Mouse (Mus musculus) induced T-regulatory cell, adult 2 months (primary cell): ENCODE results near the gene Mttp.

ENCODE experiments used
- DNase-seq: peaks from one replicate; pipeline ENCODE4 v3.0.0-alpha.2; 2012; ENCODE audit warnings: low read depth

Mttp gene

DNA sequence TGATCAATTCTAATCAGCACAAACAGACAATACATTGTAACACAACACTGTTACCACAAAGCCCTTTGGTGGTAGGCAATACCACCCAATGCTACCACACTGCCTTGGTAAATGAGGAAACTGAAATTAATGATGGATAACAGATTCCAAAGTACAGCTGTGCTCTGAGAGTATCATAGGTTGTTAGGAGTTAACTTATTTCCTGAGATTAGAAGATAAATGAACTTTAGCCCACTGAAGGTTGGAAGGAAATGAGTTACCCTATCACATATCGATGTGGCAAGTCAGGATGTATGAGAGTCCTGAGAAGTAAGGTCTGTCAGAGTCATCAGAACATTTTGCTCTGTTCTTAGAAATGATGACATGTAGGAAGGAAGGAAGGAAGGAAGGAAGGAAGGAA is 10.2 kb downstream of the Mttp start:
- DNase-seq, result no peak

DNA sequence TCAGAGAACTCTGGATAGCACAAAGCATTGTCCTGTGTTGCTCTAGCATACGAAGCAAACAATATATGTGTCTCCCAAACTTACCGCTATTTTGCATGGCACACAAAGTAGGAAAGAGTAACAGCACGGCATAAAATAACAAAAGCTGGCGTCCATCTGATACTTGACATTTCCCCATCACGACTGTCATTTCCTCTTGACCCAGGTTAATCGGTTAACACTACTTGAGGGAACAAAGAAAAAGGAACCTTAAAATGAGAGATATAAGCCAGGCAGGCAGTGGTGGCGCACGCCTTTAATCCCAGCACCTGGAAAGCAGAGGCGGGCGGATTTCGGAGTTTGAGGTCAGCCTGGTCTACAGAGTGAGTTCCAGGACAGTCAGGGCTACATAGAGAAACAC is 10.9 kb downstream of the Mttp start:
- no peak for DNase-seq

DNA sequence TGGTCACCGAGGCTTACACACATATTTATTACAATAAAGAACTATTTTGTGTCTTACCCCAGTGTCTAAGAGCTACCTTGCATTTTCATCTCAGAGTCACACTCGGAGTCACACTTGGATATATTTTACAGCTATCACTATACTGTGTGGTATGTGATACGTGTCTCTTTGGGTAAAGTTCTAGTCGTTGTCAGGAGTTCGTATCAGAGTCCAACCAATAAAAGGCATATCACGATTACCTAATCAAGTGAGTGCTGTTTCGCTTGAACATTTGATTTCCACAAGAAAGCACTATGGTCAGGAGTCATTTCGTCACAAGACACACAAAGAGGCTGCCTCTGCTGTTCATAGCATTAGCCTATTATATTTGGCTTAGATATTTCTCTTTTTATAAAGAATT is 11.3 kb downstream of the Mttp start:
- DNase-seq, result no peak

DNA sequence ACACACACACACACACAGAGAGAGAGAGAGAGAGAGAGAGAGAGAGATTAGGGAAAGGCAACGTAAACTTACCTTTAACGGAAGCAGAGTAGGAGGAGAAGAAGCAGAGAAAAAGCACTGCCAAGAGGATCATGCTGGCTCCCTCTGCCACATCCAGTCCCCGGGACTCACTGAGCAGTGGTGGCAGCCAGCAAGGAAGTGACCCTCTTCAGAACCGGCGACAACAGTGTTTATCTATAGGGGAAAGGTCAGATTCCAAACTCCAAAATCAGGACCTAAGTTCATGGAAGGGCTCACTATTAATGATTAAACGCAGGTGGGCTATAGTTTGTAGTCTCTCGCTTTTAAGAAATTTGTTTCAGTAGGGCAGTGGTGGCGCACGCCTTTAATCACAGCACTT is 13.6 kb downstream of the Mttp start:
- no peak for DNase-seq

DNA sequence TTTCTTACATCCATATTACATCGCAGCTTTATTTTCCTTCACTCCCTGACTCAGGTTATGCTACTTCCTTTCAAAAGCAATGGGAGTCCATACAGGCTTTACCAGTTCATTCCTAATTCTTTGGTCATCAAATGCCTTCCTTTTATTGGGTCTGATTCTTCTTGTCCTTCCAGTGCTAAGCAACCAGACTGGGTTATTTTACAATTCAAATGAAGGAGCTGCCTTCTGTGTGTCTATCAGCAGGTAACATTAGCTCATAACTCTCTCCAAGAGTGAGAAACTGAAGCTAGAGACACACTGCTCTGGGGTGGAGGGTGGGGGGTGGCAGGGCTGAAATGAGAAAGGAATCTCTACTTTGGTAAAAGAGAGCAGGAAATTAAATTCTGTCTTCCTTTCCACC is 14.1 kb downstream of the Mttp start:
- no peak for DNase-seq

DNA sequence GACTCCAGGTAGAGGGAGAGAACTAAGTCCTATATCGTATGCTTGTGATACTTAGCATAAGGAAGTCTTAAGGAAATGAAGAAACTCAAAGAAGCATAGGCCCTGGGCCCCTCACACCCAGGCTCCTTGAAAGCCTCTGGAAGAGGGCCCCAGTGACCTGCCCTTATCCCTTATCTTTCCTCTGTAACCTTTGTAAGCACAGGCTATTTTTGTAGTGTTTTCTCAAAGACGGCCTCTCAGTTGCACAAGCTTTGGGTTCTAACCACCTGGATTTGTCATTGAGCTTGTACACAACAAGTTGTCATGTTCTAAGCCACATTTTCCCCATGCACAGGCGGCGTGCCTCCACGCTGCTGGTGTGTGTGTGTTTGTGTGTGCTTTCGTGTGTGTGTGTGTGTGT is 15.7 kb downstream of the Mttp start:
- DNase-seq, result no peak

DNA sequence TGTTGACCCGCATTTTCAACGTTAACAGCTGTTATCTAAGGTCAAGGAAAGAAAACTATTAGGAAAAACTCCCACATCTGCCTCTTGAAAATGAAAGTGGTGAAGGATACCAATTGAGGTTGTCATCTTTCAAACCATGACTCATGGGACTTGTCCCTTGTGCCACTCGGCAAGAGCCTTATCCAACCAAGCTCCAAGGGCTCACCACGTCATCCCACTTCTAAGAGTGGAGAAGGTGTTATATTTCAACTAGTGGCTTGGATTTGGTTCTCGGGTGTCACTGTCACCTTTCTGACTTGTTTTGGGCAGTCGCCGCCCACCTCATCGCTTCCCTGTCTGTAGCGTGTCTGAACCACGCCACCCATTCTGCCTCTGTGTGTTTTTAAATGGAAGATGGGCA is 20.9 kb downstream of the Mttp start:
- no peak for DNase-seq

DNA sequence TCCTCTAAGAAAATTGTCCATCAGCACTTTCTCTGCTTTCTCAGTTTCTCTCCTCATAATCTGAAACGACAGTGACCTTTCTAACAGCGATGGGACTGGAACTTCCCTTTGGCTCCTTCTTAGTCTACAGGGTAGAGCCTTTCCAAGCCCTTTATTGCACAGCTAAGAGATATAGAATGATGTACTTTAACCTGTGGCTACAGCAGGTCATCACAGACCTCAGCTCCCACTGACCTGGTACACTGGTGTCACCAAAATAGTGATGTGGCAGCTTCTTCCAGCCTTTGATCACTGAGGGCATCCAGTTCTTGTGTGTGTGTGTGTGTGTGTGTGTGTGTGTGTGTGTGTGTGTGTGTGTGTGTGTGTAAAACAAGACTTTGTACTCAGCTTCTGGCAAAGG is 23.3 kb downstream of the Mttp start:
- no peak for DNase-seq

DNA sequence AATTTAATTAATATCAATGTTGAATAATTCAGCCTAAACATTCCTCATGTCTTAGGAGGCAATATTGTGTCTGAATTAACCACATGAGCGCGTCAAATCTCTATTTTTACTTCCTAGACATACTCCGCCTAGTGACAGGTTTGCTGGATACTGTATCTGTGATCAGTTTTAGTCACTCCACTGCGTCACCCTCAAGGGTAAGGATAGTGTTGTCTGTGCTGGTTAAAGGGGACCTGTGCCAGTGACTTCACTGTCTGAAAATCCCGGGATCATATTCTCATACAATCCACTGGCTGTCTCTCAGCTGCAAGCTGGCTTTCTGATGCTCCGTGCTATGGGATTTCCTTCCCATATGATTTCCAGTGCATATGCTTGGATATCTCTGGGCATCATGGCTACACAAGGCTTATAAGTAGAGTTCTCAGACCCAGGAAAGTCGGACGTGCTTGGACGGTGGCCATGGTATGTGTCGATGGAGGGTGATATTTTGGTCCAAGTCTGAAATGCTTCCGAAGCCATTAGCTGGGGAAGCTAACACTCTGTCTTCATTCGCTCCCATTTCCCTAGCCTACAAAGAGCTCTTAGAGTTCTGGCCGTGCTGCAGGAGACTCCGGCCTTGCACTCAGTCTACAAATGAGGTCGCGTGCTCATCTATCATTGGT is 25.2 kb downstream of the Mttp start:
- no peak for DNase-seq

DNA sequence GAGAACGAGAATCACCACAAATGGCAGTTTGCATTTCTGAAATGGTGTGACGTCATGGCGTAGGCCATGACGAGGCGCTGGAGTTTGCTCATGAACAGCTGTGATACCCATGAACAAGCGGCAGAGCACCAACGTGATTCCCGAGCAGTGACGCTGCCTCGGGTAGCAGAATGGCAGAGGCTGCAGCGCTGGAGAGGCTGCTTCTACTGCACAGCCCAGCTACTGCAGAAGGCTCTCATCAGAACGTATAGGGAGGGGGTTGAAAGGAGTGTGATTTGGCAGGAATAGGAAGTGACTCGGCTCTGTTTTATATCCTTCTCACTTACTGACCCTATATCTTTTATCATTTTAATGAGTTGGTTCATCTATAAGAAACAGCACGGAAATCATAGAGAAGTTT is 25.9 kb downstream of the Mttp start:
- DNase-seq, result no peak

DNA sequence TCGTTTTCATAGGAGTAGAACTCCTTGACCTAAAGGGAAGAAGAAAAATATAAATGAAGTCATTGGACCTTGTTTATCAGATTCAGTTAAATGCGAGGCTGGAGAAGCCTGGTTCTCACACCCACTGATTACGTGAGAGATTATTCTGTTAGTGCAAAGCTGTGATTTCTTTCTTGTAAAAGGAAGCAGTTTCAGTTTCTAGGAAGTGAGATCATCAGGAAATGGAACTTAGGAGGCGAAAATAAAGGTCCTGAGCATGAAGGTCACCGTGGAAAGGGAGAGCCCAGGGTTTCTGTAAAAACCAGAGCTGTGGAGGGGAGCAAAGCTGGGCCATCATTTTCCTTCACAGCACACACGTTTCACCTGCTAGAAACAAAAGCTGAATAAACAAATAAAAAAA is 26.4 kb downstream of the Mttp start:
- peak; percentile 61 for DNase-seq

DNA sequence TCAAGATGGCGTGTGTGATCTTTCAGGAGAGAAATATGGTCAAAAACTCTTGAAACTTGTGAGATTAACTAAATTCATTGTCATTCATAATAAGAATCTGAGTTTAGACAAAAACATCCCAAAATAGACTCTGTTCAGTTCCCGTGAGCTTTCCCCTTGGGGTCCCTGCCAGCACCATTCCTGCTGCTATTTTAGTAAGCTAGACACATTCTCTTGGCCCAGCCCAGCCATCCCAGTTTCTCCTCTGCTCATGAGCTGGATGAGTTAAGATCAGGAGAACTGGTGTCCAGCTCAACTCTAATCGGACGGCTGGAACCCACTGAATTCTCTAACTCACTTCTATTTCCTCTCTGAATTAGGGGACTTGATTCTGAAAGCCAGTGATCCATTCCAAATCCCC is 27.9 kb downstream of the Mttp start:
- no peak for DNase-seq

DNA sequence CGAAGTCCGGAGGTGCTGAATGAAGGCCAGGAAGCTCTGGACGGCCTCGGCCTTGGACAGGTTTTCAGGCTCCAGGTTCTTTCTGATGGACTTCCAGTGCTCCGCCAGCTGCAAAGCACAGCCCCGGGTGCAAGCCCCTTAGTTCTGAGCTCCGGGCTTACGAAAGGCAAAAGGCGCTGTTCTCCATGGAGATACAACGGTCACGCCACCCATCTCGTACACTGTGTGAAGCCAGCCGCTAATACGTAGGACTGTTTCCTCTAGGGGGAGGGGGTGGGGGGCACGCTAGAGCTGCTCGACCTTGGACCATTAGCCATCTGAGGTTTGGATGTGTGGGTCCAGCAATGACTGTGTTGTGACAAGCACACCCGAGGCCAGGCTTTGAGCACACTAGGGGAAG is 30.7 kb downstream of the Mttp start:
- DNase-seq, result no peak

DNA sequence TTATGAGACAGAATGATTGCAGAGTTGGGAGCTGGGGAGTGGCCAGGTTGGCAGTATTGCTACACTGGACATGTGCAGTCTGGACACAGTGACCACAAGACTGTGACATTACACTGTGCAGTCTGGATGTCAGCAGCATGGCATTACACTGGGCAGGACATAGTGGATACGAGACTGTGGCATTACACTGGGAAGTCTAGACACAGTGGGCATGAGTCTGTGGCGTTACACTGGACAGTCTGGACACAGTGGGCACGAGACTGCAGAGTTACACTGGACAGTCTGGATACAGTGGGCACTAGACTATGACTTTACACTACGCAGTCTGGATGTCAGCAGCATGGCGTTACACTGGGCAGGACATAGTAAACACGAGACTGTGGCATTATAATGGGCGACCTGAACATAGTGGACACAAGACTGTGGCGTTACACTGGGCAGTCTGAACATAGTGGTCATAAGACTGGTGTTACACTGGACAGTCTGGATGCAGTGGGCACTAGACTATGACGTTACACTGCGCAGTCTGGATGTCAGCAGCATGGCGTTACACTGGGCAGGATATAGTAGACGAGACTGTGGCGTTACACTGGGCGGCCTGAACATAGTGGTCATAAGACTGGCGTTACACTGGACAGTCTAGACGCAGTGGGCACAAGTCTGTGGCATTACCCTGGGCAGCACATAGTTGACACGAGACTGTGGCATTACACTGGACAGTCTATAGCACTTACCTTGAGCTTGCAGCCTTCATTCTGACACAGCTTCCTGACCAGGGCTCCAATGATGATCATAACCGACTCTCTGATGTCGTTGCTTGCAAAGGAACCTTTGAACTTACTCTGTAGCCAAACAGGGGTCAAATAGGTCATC is 33.6 kb downstream of the Mttp start:
- no peak for DNase-seq

DNA sequence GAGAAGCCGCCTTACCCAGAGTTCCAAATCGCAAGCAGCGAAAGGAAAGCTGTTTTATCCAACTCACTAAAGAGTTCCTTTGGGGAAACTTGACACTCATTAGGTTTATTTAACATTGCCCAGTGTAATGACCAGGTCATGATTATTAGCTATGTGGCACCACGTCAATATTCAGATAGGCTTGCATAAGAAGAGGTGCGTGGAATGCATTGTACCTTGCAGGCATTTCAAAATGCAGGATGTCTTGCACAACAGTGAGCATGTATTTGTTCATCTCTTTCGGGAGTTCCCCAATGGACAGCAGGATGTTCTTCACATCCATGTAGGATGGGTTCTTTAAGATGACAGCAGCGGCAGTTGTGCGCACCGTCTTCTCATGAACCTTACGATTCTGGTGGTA is 37.9 kb downstream of the Mttp start:
- DNase-seq, result no peak

DNA sequence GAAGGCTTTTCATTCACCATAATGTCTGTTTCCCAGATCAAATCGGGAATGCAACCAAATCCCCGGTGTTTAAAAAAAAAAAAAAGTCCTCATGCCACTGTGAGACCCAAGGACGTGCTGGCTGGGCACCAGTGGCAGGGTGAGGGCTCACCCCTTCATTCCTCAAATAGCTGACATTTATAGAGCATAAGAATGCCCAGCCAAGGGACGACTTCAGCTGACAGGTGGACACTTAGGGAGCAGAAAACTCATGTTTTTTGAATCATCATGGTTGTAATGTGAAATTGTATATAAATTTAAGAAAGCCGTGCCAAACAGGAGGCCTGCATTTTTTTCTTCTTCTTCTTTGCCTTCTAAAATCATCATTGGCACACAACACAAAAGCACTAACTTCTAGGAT is 39.7 kb downstream of the Mttp start:
- no peak for DNase-seq

DNA sequence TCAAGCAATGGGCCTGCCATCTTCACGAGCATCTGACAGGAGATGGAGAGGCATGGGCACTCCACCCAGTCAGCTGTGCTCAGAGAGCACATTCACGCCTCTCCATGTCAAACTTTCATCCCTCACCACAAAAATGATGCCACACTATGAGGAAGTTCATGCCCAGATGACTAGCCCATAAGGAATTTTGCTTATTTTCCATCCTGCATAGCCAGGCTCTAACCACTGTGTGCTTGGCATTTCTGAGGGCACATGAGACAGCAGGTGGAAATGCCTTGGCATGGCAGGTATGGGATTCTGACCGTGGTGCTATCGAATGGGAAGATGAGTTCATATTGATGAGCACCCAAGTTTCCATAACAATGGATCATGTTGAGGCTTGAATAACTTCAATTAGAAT is 41.1 kb downstream of the Mttp start:
- no peak for DNase-seq

DNA sequence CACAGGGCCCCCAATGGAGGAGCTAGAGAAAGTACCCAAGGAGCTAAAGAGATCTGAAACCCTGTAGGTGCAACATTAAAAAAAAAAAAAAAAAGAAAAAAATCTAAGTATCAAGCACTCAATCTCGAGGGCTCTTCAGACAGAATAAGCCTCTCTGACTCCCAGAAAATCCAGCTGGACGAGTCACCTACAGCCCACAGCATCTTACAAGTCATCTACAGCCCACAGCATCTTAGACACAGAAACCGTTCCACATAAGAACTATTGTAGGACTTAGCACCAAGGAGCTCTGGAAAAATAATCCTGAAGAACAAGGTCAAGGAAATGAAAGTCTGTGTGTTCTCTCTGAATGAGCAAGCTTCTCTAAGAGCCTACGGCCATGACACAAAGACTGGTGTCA is 42.8 kb downstream of the Mttp start:
- DNase-seq, result no peak

DNA sequence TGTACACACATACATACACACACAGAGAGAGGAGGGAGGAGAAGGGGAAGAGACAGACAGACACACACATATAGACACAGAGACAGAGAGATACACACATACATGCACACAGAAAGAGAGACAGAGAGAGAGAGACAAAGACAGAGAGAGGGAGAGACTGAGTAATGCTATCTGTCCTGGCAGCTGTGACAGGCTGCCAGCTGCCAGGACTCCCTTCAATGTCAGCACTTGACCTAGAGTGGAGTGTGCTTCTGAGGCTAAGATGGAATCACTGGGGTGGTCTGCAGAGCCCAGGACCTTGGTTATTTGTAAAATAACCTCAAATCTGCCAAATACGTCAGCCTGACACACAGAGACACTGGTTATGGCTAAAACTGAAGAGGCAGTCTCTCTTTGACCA is 47.0 kb downstream of the Mttp start:
- no peak for DNase-seq

DNA sequence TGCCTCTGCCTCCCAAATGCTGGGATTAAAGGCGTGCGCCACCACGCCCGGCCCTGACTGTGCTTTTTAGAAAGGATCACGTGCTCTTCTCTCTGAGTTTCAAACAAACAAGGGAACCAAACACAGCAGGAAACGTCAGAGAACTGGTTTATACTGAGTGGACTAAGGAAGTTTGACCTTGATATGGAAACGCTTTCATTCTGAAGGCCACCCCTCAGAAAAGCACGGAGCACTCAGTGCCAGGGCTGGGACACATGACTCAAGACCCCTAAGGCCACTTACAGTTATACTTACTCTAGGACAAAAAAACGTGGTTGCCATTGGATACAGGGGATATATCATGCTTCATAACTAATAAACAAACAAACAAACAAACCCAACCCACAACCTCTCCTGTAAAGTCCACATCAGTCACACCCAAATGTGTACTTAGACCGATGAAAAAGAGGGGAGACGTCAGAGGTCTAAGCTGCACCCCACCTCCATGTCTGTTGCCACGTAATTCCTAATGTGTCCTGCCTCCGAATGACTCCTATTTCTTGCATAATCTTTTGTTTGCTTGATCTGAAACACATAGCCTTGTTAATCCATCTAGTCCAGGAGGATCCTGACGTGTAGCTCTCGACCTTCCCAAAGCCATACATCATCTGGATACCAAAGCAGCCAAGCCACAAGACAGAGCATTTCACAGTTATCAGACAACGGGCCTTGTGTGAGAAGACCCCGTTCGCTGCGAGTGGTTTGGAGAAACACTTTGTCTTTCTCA is 48.3 kb downstream of the Mttp start:
- DNase-seq, result no peak

DNA sequence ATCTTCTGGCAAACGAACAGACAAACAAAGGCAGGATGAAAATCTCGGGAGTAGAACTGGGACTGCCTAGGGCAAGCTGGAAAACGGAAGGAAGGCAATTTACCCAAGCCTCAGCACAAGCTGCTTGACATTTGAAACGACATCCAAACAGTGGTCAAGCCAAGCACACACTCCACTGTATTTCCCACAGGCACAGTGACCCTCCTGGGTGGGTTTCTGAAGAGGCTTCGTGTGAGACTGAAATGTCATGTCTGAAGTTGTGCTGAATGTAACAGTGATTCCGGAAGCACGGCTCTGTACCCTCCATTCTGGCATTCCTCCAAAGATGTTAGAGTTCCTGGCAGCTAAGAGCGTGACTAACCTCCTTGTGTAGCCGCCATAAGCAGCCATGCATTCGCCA is 49.0 kb downstream of the Mttp start:
- no peak for DNase-seq

DNA sequence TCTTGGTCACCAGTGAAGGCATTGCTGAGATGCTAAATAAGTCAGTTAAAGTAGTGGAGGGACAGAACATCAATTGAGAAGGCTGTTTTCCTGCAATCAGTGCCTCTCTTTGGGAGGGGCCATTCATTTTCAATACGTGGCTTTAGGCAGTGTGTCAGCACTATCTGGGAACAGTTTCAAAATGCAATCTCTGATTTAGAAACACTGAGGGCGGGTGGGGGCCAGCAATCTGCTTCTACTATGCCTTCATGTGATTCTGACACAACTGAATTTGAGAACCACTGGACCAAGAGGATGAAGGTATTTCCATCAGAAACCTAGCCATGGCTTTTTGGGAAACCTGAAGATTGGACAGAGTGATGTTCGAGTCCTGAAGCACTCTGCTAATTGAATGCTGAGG is 49.5 kb downstream of the Mttp start:
- DNase-seq, result no peak

DNA sequence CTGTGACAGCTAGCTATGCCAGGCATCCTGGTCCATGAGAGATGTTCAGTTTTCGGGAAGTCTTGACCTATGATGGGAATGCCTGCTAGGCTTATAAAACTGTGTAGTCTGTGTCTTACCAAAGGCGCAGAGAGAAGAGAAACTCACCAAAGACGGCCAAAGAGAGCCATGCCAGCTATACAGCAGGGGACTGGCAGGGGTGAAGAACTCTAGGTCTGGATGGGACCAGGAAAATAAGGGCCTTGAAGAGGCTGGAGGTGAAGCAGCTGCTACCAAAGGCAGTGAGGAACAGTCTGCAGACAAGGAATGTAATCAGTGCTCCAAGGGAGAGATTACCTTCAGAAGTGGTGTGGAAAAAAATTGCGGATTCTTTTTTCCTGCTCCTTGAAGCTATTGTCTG is 60.9 kb downstream of the Mttp start:
- no peak for DNase-seq
